Mouse (Mus musculus) layer of hippocampus, adult 9-10 months (tissue): ENCODE data around the gene Ofd1.

Experiments used
- DNase-seq: peaks from one replicate; pipeline ENCODE4 v3.0.0; 2022; ENCODE audit warnings: low spot score

The Ofd1 gene

DNA sequence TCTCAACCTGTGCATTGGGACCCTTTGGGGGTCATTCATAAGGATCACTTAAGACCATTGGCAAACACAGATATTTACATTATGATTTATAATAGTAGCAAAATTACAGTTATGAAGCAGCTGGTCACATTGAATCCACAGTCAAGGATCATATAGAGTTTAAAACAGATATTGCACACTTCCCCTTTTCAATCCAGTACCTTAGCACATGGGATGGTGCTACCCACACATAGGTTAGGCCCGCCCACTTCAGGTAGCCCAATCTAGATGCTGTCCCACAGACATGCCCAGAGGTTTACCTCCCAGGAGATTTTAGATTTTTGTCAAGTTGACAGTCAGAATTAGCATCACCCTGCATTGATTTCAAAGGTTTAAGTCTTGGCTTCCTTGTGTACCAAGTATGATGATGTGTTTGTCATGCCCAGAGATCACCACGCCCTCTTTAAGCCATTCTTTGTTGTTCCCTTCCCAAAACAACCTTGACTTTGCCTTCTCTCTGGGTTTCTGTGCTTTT is 80.5 kb downstream of the Ofd1 start:
- no peak for DNase-seq

DNA sequence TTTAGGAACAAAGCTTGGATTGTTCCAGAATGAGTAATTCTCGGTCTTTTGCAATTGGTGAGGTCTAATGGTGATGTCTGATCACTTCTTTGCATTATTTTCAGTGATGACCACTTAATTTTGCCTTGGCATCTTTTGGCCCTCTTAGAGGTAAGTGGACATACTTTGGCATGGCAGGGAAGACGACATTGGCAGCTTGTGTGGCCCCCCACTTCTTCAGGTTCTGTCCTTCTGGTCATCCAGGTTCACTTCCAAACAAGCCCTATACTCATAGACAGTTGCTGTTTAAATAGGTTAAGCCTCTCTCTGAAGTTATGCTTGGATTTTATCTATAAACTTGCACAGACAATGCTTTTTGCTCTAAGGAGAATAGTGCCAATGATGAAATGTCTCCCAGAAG is 81.5 kb downstream of the Ofd1 start:
- no peak for DNase-seq

DNA sequence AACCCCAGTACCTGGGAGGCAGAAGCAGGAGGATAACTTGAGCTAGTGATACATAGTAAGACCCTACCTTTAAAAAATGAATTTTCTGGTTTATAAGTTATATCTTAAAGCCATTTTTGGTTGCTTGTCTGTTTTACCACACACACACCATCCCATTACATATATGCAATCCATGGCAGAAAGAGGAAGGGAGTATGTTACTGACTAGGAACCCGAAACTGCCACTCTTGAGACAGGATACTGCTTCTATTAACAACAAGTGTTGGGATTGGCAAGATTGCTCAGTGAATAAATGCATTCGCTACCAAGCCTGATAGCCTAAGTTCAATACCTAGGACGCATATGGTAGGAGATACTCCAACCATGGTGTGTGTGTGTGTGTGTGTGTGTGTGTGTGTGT is 84.2 kb downstream of the Ofd1 start:
- no peak for DNase-seq

DNA sequence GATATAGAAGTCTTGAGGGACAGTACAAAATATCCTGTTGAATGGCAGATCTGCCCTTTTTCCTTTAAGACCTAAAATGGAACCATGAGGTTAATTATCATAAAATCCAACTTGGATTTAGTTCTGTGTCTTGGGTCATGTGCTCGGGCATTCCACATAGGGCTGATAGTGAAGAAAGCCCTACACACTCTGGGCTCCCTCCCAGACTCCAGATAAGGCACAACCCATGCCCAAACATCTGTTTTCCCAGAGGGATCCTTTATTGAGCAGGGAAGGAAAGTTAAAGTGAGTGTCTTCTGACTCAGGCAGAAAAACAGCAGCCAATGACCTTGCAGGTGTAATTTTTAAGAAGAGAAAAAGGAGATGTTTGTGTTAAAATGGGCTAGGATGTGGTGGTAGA is 85.6 kb downstream of the Ofd1 start:
- no peak for DNase-seq

DNA sequence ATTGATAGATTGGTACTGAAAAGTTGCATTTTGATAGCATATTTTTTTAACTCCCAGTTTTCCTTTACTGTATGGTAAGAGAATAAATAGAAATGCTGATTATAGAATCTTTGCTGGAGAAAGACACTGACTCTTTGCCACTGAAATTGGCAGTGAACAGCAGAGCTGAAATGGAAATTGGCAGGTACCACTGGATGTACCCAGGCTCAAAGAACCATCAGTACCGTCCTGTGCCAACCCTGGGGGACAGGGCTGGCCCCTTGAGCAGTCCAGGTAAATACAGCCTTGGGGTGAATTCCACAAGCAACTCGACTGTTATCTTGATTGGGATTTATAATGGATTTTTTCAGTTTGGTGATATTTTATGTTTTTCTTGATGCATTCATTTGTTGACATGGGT is 87.1 kb downstream of the Ofd1 start:
- DNase-seq: no peak

DNA sequence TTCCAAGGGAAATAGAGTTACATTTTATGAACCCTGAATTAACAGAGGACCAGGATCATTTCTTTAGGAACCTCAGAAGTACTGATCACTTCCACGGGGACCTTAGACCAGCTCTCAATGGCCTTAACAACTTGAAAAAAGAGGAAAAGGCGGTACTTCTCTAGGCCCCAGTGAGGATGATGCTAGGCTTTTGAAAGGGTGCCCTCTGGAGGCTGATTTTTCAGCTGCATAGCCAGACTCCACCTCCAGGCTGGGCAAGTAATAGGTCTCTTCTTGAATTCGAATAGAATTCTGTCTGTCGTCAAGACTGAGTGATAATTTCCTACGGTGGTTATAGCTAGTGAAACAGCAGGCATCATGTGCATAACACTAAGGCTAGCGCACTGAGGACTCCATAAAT is 88.7 kb downstream of the Ofd1 start:
- DNase-seq: peak; percentile 49

DNA sequence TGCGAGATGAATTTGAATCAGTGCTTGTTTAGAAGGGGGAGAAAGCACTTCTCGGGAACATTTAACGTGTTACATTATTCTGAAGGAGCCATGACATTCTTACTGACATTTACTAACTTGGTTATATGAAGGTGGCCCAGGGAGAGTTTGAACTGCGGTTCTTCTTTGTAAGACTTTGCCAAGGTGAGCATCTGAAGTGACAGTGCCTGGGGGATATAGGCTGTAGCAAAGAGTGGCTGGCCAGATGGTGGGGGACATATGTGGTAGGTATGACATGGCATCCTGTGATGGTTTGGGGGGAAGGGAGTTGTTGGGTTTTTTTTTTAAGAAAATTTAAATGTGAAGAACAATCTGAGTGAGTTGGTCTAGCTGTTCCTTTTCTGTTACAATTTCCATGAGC is 91.9 kb downstream of the Ofd1 start:
- DNase-seq: no peak

DNA sequence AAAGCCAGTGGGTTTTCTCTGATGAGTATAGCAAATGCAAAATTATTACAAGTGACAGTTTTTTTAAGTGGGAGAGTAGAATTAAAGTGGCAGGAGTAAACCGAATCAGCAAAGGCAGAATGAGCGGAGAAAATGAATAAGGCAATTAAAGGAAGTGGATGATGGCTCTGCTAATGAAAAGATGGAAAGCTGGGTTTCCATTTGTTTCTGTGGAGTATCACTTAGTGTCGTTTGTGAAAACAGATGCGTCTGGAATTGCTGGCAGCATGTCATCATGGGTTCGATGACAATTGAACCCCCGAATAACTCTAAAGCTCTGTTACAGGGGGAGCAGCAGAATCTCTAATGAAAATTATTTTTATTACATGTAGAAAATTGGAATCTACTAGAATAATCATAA is 92.4 kb downstream of the Ofd1 start:
- no peak for DNase-seq

DNA sequence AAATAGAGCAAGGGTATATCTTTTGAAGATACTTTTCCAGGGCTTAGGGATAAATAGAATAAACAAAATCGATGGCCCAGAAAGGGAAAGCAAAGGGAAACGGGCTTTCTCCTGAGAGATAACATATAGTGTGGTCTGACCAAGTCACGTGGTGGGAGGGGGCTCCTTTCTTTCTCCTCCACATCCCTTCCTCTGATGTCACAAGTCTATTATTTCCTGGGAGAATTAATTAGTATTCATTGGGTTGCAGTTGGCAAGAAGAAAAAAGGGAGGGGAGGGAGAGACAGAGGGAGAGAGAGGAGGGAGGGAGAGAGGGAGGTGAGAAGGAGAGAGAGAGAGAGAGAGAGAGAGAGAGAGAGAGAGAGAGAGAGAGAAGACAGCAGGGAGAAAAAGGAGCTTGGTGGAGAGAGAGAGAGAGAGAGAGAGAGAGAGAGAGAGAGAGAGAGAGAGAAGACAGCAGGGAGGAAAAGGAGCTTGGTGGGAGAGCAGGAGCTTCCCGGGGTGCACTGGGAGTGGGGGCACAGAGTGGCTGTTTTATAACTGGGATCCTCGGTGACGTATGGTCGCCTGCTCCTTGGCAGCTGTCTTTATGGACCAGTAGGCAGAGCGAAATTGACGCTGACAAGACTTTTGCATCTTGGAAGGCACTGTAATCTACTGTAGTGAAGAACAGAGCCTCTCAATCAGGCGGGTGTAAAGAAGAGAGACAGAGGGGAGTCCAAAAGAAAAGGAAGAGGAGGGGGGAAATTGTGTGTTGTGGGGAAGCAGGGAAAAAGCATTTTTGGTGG is 96.1 kb downstream of the Ofd1 start:
- DNase-seq: no peak

DNA sequence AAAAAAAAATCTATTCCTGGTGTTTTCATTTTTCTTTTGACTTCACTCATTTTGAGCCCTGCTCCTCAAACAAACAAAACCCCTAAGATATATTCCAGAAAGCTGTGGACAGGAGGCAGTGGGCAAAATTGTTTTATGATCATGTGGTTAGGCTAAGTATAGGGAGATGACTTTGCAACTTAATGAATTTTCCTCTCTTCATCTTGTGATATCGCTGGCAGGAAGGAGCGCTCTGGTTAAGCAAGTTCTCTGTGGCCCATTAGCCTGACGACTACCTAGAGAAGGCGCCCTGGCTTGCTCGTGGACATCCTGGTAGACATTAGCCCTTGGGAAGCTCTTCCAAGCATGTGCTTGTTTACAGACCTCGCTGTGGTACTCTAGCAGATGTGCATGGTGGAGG is 98.7 kb downstream of the Ofd1 start:
- DNase-seq: no peak
